8 mouse cellular contexts compared by ENCODE assay signal in genomic region chr17:65771951-65772934, GRCm38 (mm10). TPM values are rescaled to one million over a fixed set of nuclear protein-coding genes. Genes with fewer than 3 reads are reported as not detected.
DNase-seq lines count a peak whose midpoint lies in the region; ATAC-seq and TF ChIP-seq lines count a peak whose summit lies in the region.

Gene Rab31, minus strand, starts transcription at chr17:65772752.

- peak within 1 kb of the TSS; percentile 58; the same call in 1 of the 2 replicates for H3K27ac ChIP-seq in lung, embryonic 14.5 days (ENCODE audit: low read depth)

- under 1% methylated on average over 75 of the region's 75 CpGs for WGBS in lung, embryonic 14.5 days

- no peaks in the 10 kb centered on the region for H3K36me3 ChIP-seq in lung, embryonic 14.5 days (ENCODE audit: insufficient read depth)

- peaks cover 7% of the 10 kb centered on the region; the same call in 1 of the 2 replicates for H3K4me1 ChIP-seq in lung, embryonic 14.5 days (ENCODE audit: insufficient read depth)

- peak; percentile 91 for DNase-seq in NIH3T3 (ENCODE audit: low read depth)
- peak; percentile 87 for DNase-seq in cerebellum, postnatal 10 days
- DNase-seq in frontal cortex, postnatal 10 days (ENCODE audit: low spot score in 2 of 2) = peak; percentile 71 to 79
- peak in 1 of 2 experiments; percentile 74 for DNase-seq in layer of hippocampus, adult 8-10 months (ENCODE audit: low spot score in 2 of 2)
- peak; percentile 87 for DNase-seq in lung, embryonic 14.5 days
- DNase-seq in thymus, postnatal 25 days = peak; percentile 20

- ATAC-seq in hematopoietic stem cell, adult 5-6 weeks (replicated peaks in 1 of 2; ENCODE audit: insufficient read depth in 1 of 2, low FRiP score in 2 of 2, low TSS enrichment in 1 of 2, low read depth in 1 of 2, poor library complexity in 2 of 2, severe bottlenecking in 2 of 2) = peak; percentile 8 to 23; a peak in 3 of 4 replicates
- peak; percentile 89 for ATAC-seq in lung, embryonic 14.5 days (ENCODE audit: insufficient read depth)
- ATAC-seq in neutrophil, adult 5-6 weeks (ENCODE audit: extremely low read depth, insufficient number of reproducible peaks, low FRiP score, poor library complexity, severe bottlenecking) = peak; percentile 33; the same call in 1 of the 2 replicates

- H3K4me2 ChIP-seq in lung, embryonic 14.5 days = peak within 1 kb of the TSS; percentile 90

- H3K4me3 ChIP-seq in lung, embryonic 14.5 days (ENCODE audit: low read depth, low read length) = peak within 1 kb of the TSS; percentile 70

- no peaks in the 10 kb centered on the region for H3K9me3 ChIP-seq in lung, embryonic 14.5 days (ENCODE audit: low read depth, low read length)

- peak within 1 kb of the TSS; percentile 74 for H3K9ac ChIP-seq in lung, embryonic 14.5 days

- no peaks in the 10 kb centered on the region for H3K27me3 ChIP-seq in lung, embryonic 14.5 days (ENCODE audit: insufficient read depth, low read length)

- TF ChIP-seq CTCF in lung, embryonic 14.5 days (IDR thresholded peaks at IDR 0.05; ENCODE audit: low read depth) = no peak

RNA-seq across cellular contexts. Expression of gene Rab31, which starts in this region (rescaled TPM):
- total RNA-seq in hematopoietic stem cell, adult 5-6 weeks (2017) = 67.1 and 73.0 TPM in 2 replicates
- total RNA-seq in layer of hippocampus, adult 8-10 months (2022) = 10 to 100 TPM; 47.3 to 61.1 (median 52.1) TPM
- 46.7 and 49.4 TPM in 2 replicates for polyA plus RNA-seq in lung, embryonic 14.5 days (2014; fragmentation: Nextera tagmentation; extraction: Ambion mirVana)
- total RNA-seq in neutrophil, adult 5-6 weeks (2017) = 90.1 and 93.1 TPM in 2 replicates

Comparison
In these comparisons a context has a peak if more than half of its experiments do, and no peak if none do; other contexts are left out.
1. ATAC-seq: peak in every context shown above with its lines; median percentile 89 in lung, embryonic 14.5 days; 33 in neutrophil, adult 5-6 weeks; 16 in hematopoietic stem cell, adult 5-6 weeks.